Mouse (Mus musculus) adrenal gland, adult 8-10 months (tissue): ENCODE data around the gene Bcl2a1b. TPM values are rescaled to one million over a fixed set of nuclear protein-coding genes. Genes with fewer than 3 reads are reported as not detected.
"Not testable (repeated sequence)": the region's sequence is repeated elsewhere in the genome, so short reads cannot be mapped to it uniquely, and the experiment has no call there.

Experiments used
- DNase-seq: peaks from one replicate; pipeline ENCODE4 v3.0.0; 2022
- total RNA-seq, 4 experiments: library from RNA; stranded (reverse); gene quantifications; 2 replicates each; pipeline ENCODE4 v1.2.4; 2022

The Bcl2a1b gene
- total RNA-seq, result 1 to 10 TPM; 3.0 to 8.6 (median 4.8) TPM

DNA sequence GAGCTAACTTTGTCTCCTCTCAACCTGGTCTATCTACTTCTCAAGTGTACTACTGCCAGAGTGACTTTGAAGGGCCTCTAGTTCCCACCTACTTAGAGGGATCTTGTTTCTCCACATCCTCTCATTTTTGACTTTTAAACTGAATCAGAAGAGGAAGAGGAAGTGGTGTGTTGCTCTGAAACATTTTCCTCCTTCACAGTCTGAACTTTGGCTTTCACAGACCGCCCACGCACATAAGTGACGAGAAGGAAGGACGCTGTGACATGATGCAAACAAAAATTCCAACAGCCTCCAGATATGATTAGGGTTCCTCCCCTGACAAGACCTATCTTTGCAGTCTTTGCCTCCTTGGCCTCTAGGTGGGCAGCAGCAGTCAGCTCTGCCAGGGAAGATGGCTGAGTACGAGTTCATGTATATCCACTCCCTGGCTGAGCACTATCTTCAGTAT is at the start of gene Bcl2a1b, which contains the start of gene Gm29094:
Gene Bcl2a1b (plus strand): TSS at position 241 of the 448 bp plus-strand sequence.
Gene Gm29094 (plus strand): TSS at position 411 of the 448 bp plus-strand sequence.
- not testable (repeated sequence) for DNase-seq

DNA sequence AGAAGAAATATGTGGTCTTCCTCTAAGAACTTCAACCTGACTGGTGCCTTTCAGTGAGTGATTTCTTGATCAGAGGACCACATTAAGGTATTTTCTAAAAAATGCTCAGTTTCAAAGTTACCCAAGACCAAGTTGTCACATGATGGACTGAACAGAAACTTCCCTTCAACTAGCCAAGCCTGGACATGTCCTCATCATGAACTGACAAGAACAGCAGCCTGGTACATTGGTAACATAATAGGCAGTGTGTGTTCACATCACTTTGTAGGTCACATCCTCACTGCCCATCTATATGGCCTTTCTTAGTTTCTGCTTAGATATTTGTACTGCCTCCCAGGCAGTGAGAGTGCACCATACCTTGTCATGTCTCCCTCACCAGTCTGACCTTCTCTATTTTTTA is 26.5 kb upstream of the Bcl2a1b start:
- not testable (repeated sequence) for DNase-seq

DNA sequence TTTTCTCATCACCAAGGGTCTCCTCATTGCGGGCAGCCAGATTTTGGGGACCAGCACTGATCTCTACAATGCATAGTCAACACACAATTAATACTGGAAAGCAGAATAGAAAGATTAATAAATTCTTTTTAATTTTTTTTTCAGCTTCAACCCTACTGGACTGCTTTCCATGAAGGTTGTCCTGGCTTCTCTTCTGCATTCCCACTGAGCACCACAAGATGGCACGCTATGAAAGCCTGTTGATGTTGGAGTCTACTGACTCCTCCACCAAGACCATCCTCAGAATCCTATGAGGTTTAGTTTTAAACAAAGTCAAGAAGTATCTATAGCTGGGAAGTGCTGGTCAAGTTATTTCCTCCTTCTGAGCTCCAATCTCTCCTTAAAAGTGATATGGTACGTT is 20.2 kb upstream of the Bcl2a1b start:
- peak; percentile 36 for DNase-seq

DNA sequence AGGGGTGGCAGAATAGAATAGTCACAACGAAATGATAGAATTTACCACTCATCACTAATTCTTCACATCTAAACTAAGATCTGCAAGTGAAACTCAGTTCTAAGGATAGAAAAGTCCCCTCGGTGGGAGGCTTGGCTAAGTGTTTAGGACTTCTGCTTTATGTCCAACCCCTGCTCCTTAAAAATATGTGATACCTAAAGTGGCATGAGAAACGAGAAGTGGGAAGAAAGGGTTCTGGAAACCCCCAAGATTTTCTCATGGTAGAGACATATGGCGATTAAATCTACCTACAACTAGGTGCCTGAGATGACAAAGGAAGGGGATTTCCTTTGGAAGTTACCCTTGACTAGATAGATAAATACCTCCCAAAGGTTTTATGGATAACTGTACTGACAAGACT is 19.5 kb upstream of the Bcl2a1b start:
- DNase-seq, result not testable (repeated sequence)

DNA sequence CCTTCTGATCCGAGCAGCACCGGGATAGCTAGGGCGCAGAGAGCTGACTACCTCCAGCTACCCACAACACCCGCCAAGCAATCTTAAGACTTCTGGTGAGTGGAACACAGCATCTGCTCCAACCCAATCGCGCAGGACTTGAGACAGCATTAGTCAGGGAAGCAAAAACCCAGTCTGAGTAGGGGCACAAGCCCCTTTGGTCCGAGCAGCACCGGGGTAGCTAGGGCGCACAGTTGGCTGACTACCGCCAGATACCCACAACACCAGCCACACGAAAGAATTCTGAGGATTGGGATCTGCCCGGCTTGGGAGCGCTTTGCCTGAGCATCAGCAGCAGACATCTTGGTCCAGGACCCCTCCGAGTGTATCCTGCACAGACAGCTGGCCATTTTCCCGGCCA is 12.0 kb upstream of the Bcl2a1b start:
- DNase-seq, result not testable (repeated sequence)

DNA sequence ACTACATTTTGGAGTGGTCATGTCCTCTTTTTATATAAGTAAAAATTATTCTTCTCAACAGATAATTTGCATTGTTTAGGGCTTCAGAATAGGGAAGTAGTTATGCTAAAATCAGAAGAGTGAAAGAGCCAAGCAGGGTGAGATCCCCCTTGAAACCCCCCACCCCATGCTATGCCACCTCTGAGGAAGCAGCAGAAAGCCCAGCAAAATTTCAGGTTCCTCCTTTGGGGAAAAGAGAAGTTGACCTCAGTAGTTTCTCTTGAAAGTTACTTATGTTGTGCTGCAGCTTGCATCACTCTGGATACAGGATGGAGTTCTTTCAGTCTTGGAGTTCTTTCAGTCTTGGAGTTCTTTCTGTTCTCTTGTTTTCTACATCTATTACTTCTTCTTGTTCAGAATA is 3.5 kb upstream of the Bcl2a1b start:
- DNase-seq, result not testable (repeated sequence)

DNA sequence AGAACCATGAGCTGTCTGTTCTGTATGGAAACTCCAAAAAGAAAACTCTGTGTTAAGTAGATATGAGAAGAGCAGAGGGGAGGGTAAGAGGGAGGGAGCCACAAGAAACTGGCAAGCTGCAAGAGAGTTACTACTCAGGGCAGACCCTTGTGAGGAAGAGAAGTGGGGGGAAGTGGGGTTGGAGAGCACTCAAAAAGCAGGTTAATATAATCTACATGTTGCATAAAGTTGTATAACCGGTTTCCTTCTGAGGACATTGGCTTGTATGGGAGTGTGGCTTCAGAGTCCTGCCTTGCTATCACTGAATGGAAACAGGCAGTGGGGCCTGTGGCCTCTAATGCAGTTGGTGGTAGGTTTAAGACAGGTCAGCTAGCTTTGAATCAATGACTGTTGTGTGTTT is 1.5 kb upstream of the Bcl2a1b start:
- DNase-seq, result not testable (repeated sequence)

DNA sequence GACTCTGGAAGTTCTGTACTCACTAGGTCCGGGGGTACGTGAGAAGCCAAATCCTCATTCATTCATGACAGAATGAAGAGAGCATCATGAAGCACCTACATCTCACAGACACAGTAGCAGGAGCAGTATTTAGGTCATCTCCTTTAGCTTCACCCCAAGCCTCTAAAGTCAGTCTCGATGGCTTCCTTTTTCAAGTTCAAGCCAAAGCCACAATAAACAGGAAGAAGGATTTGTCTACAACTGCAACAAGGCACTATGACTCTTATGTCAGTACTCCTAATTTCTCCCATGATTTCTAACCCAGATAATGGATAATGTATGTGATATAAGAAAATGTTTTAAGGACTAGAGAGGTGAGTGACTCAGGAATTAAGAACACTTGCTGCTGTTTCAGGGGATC is 660 bp upstream of the Bcl2a1b start:
- DNase-seq, result not testable (repeated sequence)

DNA sequence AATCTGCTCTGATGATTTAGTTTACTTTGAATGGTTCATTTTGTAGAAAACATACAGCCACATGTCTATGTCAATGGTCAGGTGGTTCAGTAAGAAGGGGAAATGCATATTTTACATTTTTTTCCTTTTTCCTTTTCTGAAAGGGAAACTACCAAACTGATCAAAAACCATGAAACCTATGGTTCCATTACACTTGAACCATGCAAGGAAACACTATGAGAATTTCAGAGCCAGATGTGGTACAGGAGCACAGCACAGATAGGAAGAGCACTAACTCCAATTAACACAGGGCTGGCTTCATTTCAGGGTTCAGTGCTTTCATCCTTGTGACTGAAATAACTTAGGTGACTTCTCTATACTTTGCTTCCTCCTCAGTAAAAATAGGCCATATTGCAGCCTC is 3.2 kb downstream of the Bcl2a1b start:
- DNase-seq, result not testable (repeated sequence)

DNA sequence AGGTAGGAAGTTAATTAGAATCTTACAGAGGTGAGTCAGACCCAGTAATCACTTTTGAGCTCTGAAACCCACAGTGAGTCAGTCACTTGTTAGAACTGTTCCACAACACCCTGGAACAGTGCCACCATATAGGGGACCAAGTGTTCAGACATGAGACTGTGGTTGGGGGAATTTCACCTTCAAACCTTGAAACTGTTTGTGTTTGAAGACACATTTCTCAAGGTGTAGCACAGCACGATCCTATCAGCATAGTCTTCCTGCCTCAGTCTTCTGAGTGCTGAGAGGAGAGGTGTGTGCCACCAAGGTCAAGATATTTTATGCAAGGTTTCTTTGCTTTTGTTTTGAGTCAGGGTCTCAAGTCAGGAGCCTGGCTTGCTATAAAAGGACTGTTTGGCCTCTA is 9.9 kb downstream of the Bcl2a1b start:
- not testable (repeated sequence) for DNase-seq

DNA sequence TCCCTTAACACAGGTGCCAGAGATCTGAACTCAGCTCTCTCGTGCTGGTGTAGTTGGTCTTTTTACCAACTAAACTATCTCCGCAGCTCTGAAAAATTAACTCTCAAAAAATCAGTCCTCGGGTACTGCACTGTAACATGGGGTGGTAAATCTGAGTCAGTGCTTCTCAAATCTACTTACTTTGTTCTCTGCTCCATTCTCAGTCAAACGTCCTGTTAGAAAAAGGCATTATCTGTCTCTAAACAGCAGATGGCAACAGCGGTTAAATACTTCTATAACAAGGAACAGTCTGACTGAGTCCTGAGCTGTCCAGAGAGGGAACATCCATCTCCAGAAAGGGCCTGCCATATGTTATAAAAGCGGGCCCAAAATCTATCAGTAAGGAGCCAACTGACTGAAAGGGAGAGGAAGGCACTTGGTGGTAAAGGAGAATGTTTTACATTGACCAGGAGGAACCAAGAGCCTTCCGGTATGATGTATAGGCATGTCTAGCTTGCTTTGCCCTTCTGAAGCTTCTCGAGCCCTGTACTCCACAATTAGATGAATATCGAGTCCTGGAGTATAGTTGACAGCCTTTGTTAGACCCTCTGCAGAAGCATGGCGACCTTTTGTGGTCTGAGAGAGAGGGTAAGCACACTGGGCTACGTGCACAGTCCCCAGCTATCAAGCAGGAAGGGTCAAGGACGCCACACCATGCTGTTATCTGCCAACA is 11.5 kb downstream of the Bcl2a1b start, which contains the start of gene Mthfs:
Gene Mthfs (plus strand): TSS at position 324 of the 712 bp plus-strand sequence.
- not testable (repeated sequence) for DNase-seq

DNA sequence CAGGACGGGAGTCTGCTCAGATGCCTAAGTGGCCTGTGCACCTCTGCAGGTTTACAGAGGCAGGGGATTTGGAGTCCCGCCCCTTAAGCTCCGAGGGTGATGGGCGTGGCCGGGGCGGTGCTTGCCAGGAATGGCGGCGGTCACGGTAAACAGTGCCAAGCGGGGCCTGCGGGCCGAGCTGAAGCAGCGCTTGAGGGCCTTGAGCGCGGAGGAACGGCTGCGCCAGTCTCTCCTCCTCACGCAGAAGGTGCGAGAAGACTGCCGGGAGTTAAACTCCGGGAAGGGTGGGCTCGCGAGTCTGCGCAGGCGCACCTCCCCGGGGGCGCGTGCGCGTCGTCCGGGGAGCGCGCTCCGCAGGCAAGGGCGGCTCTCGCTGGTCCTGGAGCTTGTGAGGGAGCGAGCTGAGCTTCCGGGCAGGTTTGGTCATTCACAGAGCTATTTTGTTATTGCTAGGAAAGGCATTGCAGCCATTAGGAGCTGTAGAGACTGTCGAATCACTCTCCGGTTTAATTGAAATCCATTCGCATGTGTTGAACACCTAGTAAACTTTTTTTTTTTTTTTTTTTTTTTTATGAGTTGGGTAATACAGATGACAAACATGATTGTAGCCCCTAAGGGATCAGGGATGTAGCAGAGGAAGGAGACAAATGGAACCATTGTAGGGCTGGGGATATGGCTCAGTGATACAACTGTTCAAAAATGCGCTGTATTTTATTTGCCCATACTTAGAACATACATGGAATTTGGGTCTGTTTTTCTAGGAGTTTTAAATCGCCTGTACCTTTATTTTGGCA is 12.3 kb downstream of the Bcl2a1b start:
- DNase-seq, result peak; percentile 86

DNA sequence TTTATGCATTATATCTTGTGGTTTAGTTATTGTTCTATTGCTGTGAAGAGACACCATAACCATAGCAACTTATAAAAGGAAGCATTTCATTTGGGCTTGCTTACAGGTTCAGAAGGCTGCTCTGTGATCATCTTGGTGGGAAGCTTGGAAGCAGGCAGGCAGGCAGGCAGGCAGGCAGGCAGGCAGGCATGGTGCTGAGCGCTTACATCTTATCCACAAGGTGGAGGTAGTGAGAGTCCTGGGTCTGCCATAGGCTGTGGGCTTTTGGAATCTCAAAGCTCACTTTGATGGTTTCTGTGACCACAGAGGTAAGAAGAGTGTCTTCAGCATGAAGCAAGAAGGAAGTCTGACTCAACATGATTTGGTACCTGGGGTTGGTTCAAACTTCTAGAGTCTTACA is 13.4 kb downstream of the Bcl2a1b start:
- DNase-seq, result not testable (repeated sequence)

DNA sequence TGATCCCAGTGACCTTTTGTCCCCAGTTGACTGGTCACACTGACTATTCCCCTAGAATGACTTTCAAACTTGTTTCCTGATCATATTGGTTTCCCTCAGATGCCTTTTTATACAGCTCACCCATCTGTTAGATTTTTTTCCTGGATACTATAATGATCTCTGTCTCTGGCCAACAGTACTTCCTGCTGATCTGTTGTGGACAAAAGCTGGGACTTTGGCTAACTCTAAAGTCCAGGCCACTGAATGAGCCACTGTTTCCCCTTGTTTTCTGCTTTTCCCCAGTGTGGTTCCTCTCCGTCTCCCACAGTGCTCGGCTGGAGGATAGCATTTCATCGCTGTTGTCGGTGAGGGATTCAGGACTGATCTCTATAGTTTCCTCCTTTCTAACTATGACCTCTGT is 19.2 kb downstream of the Bcl2a1b start:
- DNase-seq, result not testable (repeated sequence)

DNA sequence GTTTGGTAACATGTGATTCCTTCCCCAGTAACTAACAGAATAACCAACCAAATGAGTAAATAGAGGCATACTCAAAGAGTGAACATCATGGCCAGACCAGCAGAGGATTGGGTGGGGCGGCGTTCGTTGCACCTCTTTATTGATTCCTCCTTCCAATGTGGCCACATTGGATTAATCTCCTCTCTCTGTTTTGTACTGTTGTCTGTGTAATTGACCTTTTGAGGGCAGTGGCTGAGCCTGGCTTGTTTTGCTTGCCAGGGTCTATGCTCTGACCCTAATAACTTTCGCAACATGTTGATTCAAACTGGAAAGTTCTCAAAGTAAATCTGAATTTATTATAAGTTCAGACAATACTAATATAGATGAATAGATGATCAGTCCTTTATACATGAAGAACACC is 20.7 kb downstream of the Bcl2a1b start:
- DNase-seq, result not testable (repeated sequence)

DNA sequence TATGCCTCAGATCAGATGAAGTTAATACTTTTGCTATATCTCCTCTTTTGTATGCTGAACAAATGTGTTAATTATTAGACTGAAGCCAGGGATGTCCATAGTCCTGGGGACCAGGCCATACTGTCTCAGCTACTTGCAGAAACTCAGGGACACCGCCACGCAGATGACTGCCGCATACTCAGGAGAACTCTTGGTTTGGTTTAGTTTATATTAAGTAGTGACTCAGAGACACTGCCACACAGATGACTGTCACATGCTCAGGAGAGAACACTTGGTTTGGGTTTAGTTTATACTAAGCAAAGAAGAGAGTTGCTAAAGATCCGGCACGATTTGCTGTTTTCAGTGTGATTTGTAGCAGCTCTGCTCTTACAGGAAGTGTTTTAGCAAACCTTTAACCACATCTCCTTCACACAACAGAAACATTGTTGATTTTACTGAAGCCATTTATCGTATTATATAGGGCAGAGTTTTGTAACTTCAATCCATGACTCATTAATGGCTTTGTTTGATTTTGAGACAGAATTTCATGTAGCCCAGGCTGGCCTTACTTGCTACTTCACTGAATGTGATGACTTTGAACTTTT is 21.8 kb downstream of the Bcl2a1b start:
- not testable (repeated sequence) for DNase-seq

DNA sequence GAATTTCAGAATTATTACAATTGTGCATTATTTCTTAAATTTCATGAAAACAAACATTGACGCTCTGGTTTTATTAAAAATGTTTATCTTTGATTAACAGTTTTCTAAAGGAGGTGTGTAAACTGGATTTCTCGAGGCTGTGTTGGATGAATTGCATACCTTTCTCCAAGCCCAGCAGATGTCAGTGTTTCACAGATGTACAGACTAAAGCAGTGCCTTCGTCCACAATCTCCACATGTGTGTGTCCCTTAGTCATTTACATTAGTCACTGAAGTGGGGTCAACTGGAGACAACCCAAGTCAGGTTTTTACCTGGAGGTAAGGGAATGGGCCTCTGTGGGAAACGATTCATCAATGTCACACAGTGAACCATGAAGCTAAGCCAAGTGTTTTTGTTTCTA is 27.1 kb downstream of the Bcl2a1b start:
- DNase-seq, result no peak

DNA sequence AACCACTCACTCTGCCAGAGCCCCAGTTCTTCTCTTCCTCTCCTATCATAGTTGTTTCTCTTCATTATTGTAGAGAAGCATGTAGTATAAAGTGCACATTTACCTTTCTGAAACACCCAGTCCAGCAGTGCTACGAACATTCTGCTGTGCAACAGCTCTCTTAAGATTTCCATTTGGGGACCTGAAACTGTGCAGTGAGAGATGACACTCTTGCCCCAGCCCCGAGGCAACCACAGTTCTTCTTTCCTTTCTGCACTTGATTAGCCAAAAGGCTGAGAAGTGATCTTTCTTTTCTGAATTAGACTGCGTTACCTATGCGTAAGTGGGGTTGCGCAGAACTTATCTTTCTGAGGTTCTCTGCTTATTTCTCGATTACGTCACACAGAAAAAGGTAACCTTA is 29.1 kb downstream of the Bcl2a1b start:
- no peak for DNase-seq

DNA sequence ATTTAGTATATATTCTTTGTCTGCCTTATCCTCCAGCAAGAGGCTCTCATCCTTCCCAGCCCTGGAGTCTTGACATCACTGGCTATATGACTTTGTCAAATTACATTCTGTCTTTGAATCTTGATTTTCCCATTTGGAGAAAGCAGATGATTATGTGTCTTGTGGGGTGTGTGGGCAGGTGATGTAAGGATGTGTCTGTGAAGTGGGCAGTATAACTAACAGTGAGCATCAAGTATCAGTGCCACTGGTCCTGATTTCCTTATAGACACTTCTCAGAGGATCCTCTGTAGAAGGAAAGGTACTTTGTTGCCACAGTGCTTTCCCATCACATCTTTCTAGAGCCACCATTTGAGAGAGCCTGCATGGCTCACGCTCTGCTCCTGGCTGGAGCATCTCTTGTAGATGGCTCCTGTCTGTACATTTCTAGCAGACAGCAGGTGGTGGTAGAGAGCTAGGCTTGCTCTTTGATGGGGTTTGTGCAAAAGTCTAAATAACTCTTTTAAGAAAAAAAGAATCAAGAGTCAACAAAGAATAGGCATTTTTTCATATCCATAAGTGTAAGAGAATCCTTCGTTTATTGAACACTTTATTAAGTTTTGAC is 32.0 kb downstream of the Bcl2a1b start:
- not testable (repeated sequence) for DNase-seq

DNA sequence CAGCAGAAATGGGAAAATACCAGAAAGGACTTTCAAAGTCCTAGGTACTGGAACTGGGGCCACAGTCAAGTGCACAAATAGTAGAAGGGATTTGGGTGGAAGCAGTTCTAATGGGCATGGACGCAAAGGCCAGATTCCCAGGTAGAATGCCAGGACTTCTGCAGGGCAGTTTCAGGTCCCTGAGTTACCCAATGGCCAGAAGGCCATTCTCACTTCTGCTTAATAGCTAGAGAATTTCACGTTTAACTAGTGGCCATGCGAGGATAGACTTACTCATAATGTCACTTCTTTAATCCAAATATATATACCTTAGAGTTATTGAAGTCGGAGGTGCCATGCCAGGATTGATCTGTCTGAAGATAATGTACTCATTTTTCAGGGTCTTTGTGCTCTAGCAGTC is 38.1 kb downstream of the Bcl2a1b start:
- DNase-seq, result not testable (repeated sequence)

DNA sequence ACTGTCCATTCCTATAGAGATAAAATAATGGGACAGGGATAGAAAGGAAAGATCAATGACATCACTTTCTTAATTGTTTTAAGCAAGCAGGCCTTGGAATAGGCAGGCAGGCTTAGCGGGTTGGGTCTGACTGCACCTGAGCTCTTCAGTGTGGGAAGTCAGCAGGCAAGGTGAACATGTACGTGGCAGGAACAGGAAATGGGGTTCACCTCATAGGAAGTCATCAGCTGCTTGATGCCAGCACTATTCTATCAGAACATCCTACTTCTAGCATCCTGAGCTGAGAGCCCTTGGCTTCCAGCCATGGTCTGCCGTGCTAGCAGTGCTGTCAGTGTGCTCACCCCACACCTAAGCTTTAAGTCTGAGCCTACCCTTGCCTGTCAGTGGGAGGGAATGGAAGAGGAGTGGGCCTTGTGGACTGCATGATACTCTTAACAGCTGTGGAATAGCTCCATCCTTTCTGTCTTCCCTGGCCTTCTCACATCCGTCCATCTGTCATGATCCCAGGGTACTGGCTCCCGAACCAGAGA is 40.0 kb downstream of the Bcl2a1b start:
- not testable (repeated sequence) for DNase-seq

DNA sequence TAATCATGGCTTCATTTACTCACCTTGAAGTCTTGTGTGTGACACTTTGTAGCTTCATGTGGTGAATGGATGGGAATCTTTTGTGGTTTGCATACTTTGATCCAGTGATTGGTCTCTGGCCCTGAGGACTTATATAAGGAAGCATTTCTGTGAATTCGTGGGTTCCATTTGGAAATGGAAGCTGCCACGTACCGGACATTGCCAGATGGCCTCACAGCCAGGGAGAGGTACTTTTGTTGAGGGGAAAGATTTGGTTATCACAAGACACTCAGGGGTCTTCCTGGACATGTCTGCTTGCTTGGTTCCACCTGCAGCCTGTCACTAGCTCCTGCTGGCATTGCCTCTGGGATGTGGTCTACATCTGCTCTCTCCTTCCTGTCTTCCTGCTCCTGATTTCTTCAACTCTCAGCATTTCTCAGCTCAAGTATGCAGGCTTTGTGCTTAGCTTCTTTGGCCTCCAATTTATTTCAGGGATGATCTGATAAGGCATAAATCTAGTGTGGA is 41.6 kb downstream of the Bcl2a1b start:
- DNase-seq, result not testable (repeated sequence)
